Mouse (Mus musculus) adrenal gland, adult (tissue): ENCODE measurements around the gene Cfap77.

Experiments used
- DNase-seq, 2 experiments: peaks; one replicate each; pipeline ENCODE4 v3.0.0; 2022 to 2023; ENCODE audit warnings: low spot score in 1 of 2; ENCODE audit not compliant: inconsistent age in 2 of 2

Gene Cfap77

GRCm38 (mm10) chr2:28908389-28909153, 146.3 kb downstream of the Cfap77 start:
- peak; percentile 20 to 83 for DNase-seq

- no peak for DNase-seq
These were observed 147.0 kb downstream of the Cfap77 start for GRCm38 (mm10) chr2:28907691-28908388.

- peak in 1 of 2 experiments; percentile 84 for DNase-seq
These were observed 149.3 kb downstream of the Cfap77 start for GRCm38 (mm10) chr2:28905561-28905960.

GRCm38 (mm10) chr2:28904786-28905185, 150.1 kb downstream of the Cfap77 start:
- peak; percentile 17 to 84 for DNase-seq

- peak in 1 of 2 experiments; percentile 74 for DNase-seq
These were observed 151.0 kb downstream of the Cfap77 start for GRCm38 (mm10) chr2:28903871-28904270.

GRCm38 (mm10) chr2:28902291-28902690, 152.6 kb downstream of the Cfap77 start:
- DNase-seq: no peak

GRCm38 (mm10) chr2:28897340-28897899, 157.4 kb downstream of the Cfap77 start:
- DNase-seq: no peak

- DNase-seq: no peak
These were observed 159.0 kb downstream of the Cfap77 start for GRCm38 (mm10) chr2:28895876-28896275.

- DNase-seq: no peak
These were observed 161.3 kb downstream of the Cfap77 start for GRCm38 (mm10) chr2:28893526-28893925.

GRCm38 (mm10) chr2:28892796-28893195, 162.1 kb downstream of the Cfap77 start:
- no peak for DNase-seq

- no peak for DNase-seq
These were observed 170.0 kb downstream of the Cfap77 start for GRCm38 (mm10) chr2:28884914-28885313.

GRCm38 (mm10) chr2:28882826-28883485, 171.9 kb downstream of the Cfap77 start:
- no peak for DNase-seq

- no peak for DNase-seq
These were observed 172.8 kb downstream of the Cfap77 start for GRCm38 (mm10) chr2:28882047-28882446.

GRCm38 (mm10) chr2:28881275-28881674, 173.6 kb downstream of the Cfap77 start:
- no peak for DNase-seq
